Mouse (Mus musculus) lung, adult 2 months (tissue): Measurements from ENCODE around the gene Pear1.

ENCODE experiments used
- CTCF ChIP-seq: fragments of 200-500 bp; IDR thresholded peaks from 2 replicates; pipeline ENCODE4 v1.5.1; 2011; ENCODE audit warnings: mild to moderate bottlenecking, low read length, control low read depth; ENCODE audit not compliant: insufficient read depth
- POLR2A ChIP-seq: fragments of 200-500 bp; IDR thresholded peaks from 2 replicates; pipeline ENCODE4 v1.6.1; 2011; ENCODE audit warnings: low read depth, mild to moderate bottlenecking, control low read depth, low read length, borderline replicate concordance; ENCODE audit errors: extremely low read depth

GRCm38 (mm10) chr3:87726191-87726590 is 97.9 kb downstream of the Pear1 start:
- no peak for TF ChIP-seq CTCF
- TF ChIP-seq POLR2A, result no peak
